Mouse (Mus musculus): ENCODE results near the gene 3425401B19Rik. TPM values are rescaled to one million over a fixed set of nuclear protein-coding genes. Genes with fewer than 3 reads are reported as not detected.

The 3425401B19Rik gene
- total and polyA plus RNA-seq, 3 experiments, result not detected

DNA sequence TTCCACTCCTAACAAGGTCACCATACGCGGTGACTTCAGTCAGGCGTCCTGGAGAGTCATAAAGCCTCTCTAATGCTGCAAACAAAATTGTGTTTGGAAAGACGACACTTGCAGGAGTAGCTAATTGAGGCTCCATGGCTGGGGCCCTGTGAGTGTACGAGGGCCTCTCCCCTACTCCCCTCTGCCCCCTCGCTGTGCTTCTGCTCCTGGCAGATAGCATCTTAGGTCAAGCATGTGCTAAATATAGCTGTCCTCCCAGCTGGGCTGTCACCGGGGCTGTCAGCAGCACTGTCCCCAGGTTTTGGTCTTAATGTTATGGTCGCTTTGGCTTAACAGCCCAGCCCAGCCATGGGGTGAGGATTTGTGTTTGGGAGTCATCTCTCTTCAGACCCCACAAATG, 15.9 kb upstream of the 3425401B19Rik start:
- no peaks in the 10 kb centered on the region for H3K79me2 ChIP-seq (ENCODE audit: control insufficient read depth, insufficient read depth, low read length, poor library complexity)
- H3K27ac ChIP-seq (ENCODE audit: control insufficient read depth, low read depth, low read length), result no peak overlapping the region
- H3K27me3 ChIP-seq (ENCODE audit: control insufficient read depth in 1 of 2, insufficient read depth in 2 of 2, low read length in 2 of 2), result no peaks in the 10 kb centered on the region
- H3K9ac ChIP-seq (ENCODE audit: control insufficient read depth, low read depth, low read length, poor library complexity, severe bottlenecking), result no peak overlapping the region
- H3K4me3 ChIP-seq (ENCODE audit: control insufficient read depth in 1 of 2, insufficient read depth in 1 of 2, low read depth in 2 of 2, low read length in 2 of 2), result no peak overlapping the region
- no peaks in the 10 kb centered on the region for H3K4me1 ChIP-seq (ENCODE audit: control insufficient read depth in 1 of 2, insufficient read depth in 2 of 2, low read length in 2 of 2)
- no peak for DNase-seq (ENCODE audit: low read depth, low spot score)
- TF ChIP-seq TBP (IDR thresholded peaks at IDR 0.05; ENCODE audit: low read depth, low read length), result no peak
- no peak for TF ChIP-seq ZMIZ1 (IDR thresholded peaks at IDR 0.05; ENCODE audit: low read depth, low read length)
- no peak for TF ChIP-seq SMC3 (IDR thresholded peaks at IDR 0.05; ENCODE audit: low read depth, low read length)
- TF ChIP-seq MYB (IDR thresholded peaks at IDR 0.05; ENCODE audit: low read depth, low read length), result no peak
- TF ChIP-seq KAT2A (conservative IDR thresholded peaks at IDR 0.05; ENCODE audit: low read depth, low read length), result no peak
- no peak for TF ChIP-seq MAZ (IDR thresholded peaks at IDR 0.05; ENCODE audit: low read depth, low read length)
- no peak for TF ChIP-seq ZNF384 (IDR thresholded peaks at IDR 0.05; ENCODE audit: low read depth, low read length)
- no peak for TF ChIP-seq USF1 (IDR thresholded peaks at IDR 0.05; ENCODE audit: low read depth, low read length)
- TF ChIP-seq E2F4 (IDR thresholded peaks at IDR 0.05; ENCODE audit: borderline replicate concordance, low read depth, low read length), result no peak
- H3K9me3 ChIP-seq (replicated peaks; ENCODE audit: insufficient read depth, low read length), result no peaks in the 10 kb centered on the region
- no peaks in the 10 kb centered on the region for H3K36me3 ChIP-seq (ENCODE audit: control insufficient read depth in 1 of 2, insufficient read depth in 2 of 2, low read length in 2 of 2)

DNA sequence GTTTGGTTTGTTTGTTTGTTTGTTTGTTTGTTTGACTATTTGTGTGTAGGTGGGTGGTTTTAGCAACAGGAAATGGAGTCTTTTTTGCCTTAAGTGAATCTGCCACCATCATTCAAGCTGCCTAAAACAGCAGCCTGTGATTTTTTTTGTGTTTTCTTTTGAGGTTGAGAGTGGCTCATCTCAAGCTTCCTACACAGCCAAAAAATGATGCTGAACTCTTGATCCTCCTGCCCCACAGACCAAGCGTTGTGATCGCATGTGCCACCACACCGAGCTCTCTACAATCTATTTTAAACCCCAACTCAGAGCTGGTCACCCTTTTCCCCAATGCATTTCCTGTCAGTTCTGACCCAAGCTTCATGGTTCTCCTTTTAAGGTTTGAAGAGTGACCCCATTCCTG, 13.5 kb upstream of the 3425401B19Rik start:
- Histone ChIP-seq H3K9ac (ENCODE audit: control insufficient read depth, low read depth, low read length, poor library complexity, severe bottlenecking) (no peak overlapping the region), H3K79me2 (ENCODE audit: control insufficient read depth, insufficient read depth, low read length, poor library complexity) (no peaks in the 10 kb centered on the region), H3K27ac (ENCODE audit: control insufficient read depth, low read depth, low read length) (no peak overlapping the region), H3K9me3 (replicated peaks; ENCODE audit: insufficient read depth, low read length) (no peaks in the 10 kb centered on the region), H3K4me3 (ENCODE audit: control insufficient read depth in 1 of 2, insufficient read depth in 1 of 2, low read depth in 2 of 2, low read length in 2 of 2) (no peak overlapping the region), H3K27me3 (ENCODE audit: control insufficient read depth in 1 of 2, insufficient read depth in 2 of 2, low read length in 2 of 2) (no peaks in the 10 kb centered on the region), H3K36me3 (ENCODE audit: control insufficient read depth in 1 of 2, insufficient read depth in 2 of 2, low read length in 2 of 2) (no peaks in the 10 kb centered on the region), H3K4me1 (ENCODE audit: control insufficient read depth in 1 of 2, insufficient read depth in 2 of 2, low read length in 2 of 2) (no peaks in the 10 kb centered on the region)
- no peak for DNase-seq (ENCODE audit: low read depth, low spot score)
- TF ChIP-seq SMC3 (IDR thresholded peaks at IDR 0.05; ENCODE audit: low read depth, low read length) (no peak), POLR2A (IDR thresholded peaks at IDR 0.05; ENCODE audit: control insufficient read depth in 1 of 2, insufficient read depth in 1 of 2, low read depth in 1 of 2, low read length in 2 of 2, poor library complexity in 1 of 2) (no peak), MYB (IDR thresholded peaks at IDR 0.05; ENCODE audit: low read depth, low read length) (no peak), CHD1 (IDR thresholded peaks at IDR 0.05; ENCODE audit: low read depth, low read length) (no peak), GATA1 (IDR thresholded peaks at IDR 0.05; ENCODE audit: low read depth, low read length) (no peak), NRF1 (IDR thresholded peaks at IDR 0.05; ENCODE audit: insufficient read depth, low read depth, low read length, poor library complexity, severe bottlenecking) (no peak), RCOR1 (IDR thresholded peaks at IDR 0.05; ENCODE audit: low read depth, low read length) (no peak), ZKSCAN1 (IDR thresholded peaks at IDR 0.05; ENCODE audit: low read depth, low read length) (no peak), CHD2 (IDR thresholded peaks at IDR 0.05; ENCODE audit: low read length) (no peak), ELF1 (IDR thresholded peaks at IDR 0.05; ENCODE audit: low read depth, low read length) (no peak), TBP (IDR thresholded peaks at IDR 0.05; ENCODE audit: low read depth, low read length) (no peak), RAD21 (IDR thresholded peaks at IDR 0.05; ENCODE audit: low read depth, low read length) (no peak), ZNF384 (IDR thresholded peaks at IDR 0.05; ENCODE audit: low read depth, low read length) (no peak), MEF2A (IDR thresholded peaks at IDR 0.05; ENCODE audit: extremely low read depth, insufficient replicate concordance, low read depth, low read length, poor library complexity, severe bottlenecking) (no peak)

Measured in MEL (cell line).